Mouse (Mus musculus): Measurements from ENCODE around the gene Bach1. TPM values are rescaled to one million over a fixed set of nuclear protein-coding genes. Genes with fewer than 3 reads are reported as not detected.

Gene Bach1
- polyA plus RNA-seq, 1 experiment from 2014 or later: 14.3 TPM

DNA sequence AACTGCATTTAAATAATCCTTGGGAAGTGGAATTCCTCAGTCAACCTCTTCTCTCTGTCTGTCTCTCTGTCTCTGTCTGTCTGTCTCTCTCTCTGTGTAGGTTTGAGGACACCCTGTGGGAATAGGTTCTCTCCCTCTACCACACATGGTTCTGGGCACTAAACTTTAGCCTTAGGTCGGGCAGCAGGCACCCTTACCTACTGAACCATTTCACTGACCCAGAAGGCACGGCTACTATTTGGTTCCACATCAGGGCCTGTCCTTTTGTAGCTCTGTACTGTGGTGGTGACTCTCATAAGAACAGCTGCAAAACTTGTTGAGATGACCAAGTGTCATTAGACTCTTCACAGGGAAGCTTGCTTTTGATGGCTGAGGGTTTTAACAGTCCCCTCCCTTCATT lies 3.1 kb downstream of the Bach1 start:
- Histone ChIP-seq H3K27ac (ENCODE audit: low read length) (no peak overlapping the region), H3K9ac (ENCODE audit: low read depth, low read length) (no peak overlapping the region), H3K9me3 (replicated peaks; ENCODE audit: control insufficient read depth, low read length, poor library complexity, severe bottlenecking) (no peaks in the 10 kb centered on the region), H3K27me3 (ENCODE audit: control insufficient read depth, insufficient read depth, low read depth, low read length) (no peaks in the 10 kb centered on the region), H3K36me3 (ENCODE audit: control insufficient read depth, insufficient read depth, low read length) (no peaks in the 10 kb centered on the region), H3K4me2 (ENCODE audit: low read length) (no peak overlapping the region), H3K4me1 (ENCODE audit: control insufficient read depth, insufficient read depth, low read length) (peaks cover 42% of the 10 kb centered on the region), H3K4me3 (ENCODE audit: low read depth, low read length) (no peak overlapping the region)
- no peak for ATAC-seq
- 69% methylated on average over 2 of the region's 2 CpGs for WGBS

DNA sequence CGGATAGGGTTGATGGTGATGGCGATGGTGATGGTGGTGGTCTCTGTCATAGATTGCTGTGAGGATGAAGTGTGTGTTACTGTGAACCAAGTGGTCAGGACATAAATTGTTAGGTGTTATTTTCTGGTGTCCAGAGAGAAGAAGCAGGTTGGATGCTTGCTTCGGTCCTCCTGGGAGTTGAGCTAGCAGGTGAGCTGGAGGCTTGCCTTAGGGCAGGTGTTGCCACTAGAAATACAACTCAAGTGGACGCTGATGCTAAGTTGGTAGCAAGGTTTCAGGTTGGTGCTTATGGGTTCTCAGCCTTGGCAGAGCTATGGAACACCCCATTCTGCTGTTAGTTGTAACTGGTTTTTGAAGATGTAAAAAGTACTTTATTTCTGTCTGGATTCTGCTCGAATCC lies 4.1 kb downstream of the Bach1 start:
- Histone ChIP-seq H3K4me2 (ENCODE audit: low read length) (no peak overlapping the region), H3K9ac (ENCODE audit: low read depth, low read length) (no peak overlapping the region), H3K36me3 (ENCODE audit: control insufficient read depth, insufficient read depth, low read length) (no peaks in the 10 kb centered on the region), H3K4me3 (ENCODE audit: low read depth, low read length) (no peak overlapping the region), H3K27ac (ENCODE audit: low read length) (no peak overlapping the region), H3K27me3 (ENCODE audit: control insufficient read depth, insufficient read depth, low read depth, low read length) (no peaks in the 10 kb centered on the region), H3K9me3 (replicated peaks; ENCODE audit: control insufficient read depth, low read length, poor library complexity, severe bottlenecking) (no peaks in the 10 kb centered on the region), H3K4me1 (ENCODE audit: control insufficient read depth, insufficient read depth, low read length) (peaks cover 50% of the 10 kb centered on the region)
- no peak for ATAC-seq
- WGBS: 96% methylated on average over 5 of the region's 5 CpGs

- peaks cover 51% of the 10 kb centered on the region for H3K4me1 ChIP-seq (ENCODE audit: control insufficient read depth, insufficient read depth, low read length)
- no peak overlapping the region for H3K4me2 ChIP-seq (ENCODE audit: low read length)
- H3K9me3 ChIP-seq (replicated peaks; ENCODE audit: control insufficient read depth, low read length, poor library complexity, severe bottlenecking): no peaks in the 10 kb centered on the region
- no peak overlapping the region for H3K9ac ChIP-seq (ENCODE audit: low read depth, low read length)
- no peak overlapping the region for H3K4me3 ChIP-seq (ENCODE audit: low read depth, low read length)
- H3K27ac ChIP-seq (ENCODE audit: low read length): no peak overlapping the region
- no peaks in the 10 kb centered on the region for H3K27me3 ChIP-seq (ENCODE audit: control insufficient read depth, insufficient read depth, low read depth, low read length)
- 56% methylated on average over 5 of the region's 5 CpGs for WGBS
- H3K36me3 ChIP-seq (ENCODE audit: control insufficient read depth, insufficient read depth, low read length): no peaks in the 10 kb centered on the region
- ATAC-seq: no peak
Measured at GRCm38 (mm10) chr16:87704225-87704624, 5.5 kb downstream of the Bach1 start.

DNA sequence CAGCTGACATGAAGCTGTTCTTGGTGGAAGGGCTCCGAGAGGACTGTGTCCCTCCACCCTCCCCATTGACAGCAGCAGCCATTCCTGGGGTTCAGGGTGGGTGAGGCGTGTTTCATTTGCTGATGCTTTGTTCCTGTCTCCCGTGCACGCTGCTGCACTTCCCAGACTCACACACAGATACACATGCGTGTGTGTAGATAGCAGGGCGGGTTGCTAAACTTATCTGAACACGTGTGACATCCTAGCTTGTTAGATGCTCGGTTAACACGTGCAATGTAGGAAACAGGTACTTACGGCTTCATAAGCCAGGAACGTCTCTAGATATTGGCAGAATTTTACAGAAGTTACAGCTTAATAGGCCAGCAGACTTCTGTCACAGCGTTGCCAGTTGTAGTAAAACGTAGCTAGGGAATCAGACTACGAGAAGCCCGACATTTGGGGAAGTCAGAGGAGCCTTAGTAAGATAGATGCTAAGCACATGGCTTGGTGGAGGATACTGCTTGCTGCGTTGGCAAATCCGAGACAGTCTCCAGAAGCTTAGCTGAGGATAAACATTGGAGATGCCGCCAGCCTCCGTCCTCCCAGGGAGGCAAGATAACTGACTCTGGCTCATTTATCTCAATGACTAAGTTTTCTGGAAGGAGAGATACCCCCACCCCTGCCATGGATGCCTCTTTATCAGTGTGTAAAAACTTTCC lies 7.3 kb downstream of the Bach1 start:
- 50% methylated on average over 19 of the region's 19 CpGs for WGBS
- Histone ChIP-seq H3K4me3 (ENCODE audit: low read depth, low read length) (no peak overlapping the region), H3K9ac (ENCODE audit: low read depth, low read length) (no peak overlapping the region), H3K27me3 (ENCODE audit: control insufficient read depth, insufficient read depth, low read depth, low read length) (no peaks in the 10 kb centered on the region), H3K36me3 (ENCODE audit: control insufficient read depth, insufficient read depth, low read length) (no peaks in the 10 kb centered on the region), H3K27ac (ENCODE audit: low read length) (no peak overlapping the region), H3K4me1 (ENCODE audit: control insufficient read depth, insufficient read depth, low read length) (peaks cover 43% of the 10 kb centered on the region), H3K9me3 (replicated peaks; ENCODE audit: control insufficient read depth, low read length, poor library complexity, severe bottlenecking) (no peaks in the 10 kb centered on the region), H3K4me2 (ENCODE audit: low read length) (no peak overlapping the region; the same call in 1 of the 2 replicates)
- no peak for ATAC-seq

- no peak overlapping the region for H3K4me2 ChIP-seq (ENCODE audit: low read length)
- no peak overlapping the region for H3K27ac ChIP-seq (ENCODE audit: low read length)
- H3K4me3 ChIP-seq (ENCODE audit: low read depth, low read length): no peak overlapping the region
- no peaks in the 10 kb centered on the region for H3K36me3 ChIP-seq (ENCODE audit: control insufficient read depth, insufficient read depth, low read length)
- no peak for ATAC-seq
- H3K27me3 ChIP-seq (ENCODE audit: control insufficient read depth, insufficient read depth, low read depth, low read length): no peaks in the 10 kb centered on the region
- WGBS: 76% methylated on average over 4 of the region's 4 CpGs
- no peak overlapping the region for H3K9ac ChIP-seq (ENCODE audit: low read depth, low read length)
- no peaks in the 10 kb centered on the region for H3K9me3 ChIP-seq (replicated peaks; ENCODE audit: control insufficient read depth, low read length, poor library complexity, severe bottlenecking)
- peaks cover 40% of the 10 kb centered on the region for H3K4me1 ChIP-seq (ENCODE audit: control insufficient read depth, insufficient read depth, low read length)
Measured at GRCm38 (mm10) chr16:87707335-87707734, 8.6 kb downstream of the Bach1 start.

GRCm38 (mm10) chr16:87708570-87708969 lies 9.8 kb downstream of the Bach1 start:
- WGBS: 80% methylated on average over 5 of the region's 5 CpGs
- no peak for ATAC-seq
- Histone ChIP-seq H3K36me3 (ENCODE audit: control insufficient read depth, insufficient read depth, low read length) (no peaks in the 10 kb centered on the region), H3K9me3 (replicated peaks; ENCODE audit: control insufficient read depth, low read length, poor library complexity, severe bottlenecking) (no peaks in the 10 kb centered on the region), H3K27me3 (ENCODE audit: control insufficient read depth, insufficient read depth, low read depth, low read length) (no peaks in the 10 kb centered on the region), H3K4me2 (ENCODE audit: low read length) (no peak overlapping the region), H3K27ac (ENCODE audit: low read length) (no peak overlapping the region), H3K4me3 (ENCODE audit: low read depth, low read length) (no peak overlapping the region), H3K4me1 (ENCODE audit: control insufficient read depth, insufficient read depth, low read length) (peaks cover 31% of the 10 kb centered on the region), H3K9ac (ENCODE audit: low read depth, low read length) (no peak overlapping the region)

GRCm38 (mm10) chr16:87709144-87709543 lies 10.4 kb downstream of the Bach1 start:
- 71% methylated on average over 5 of the region's 5 CpGs for WGBS
- Histone ChIP-seq H3K27ac (ENCODE audit: low read length) (no peak overlapping the region), H3K4me3 (ENCODE audit: low read depth, low read length) (no peak overlapping the region), H3K36me3 (ENCODE audit: control insufficient read depth, insufficient read depth, low read length) (no peaks in the 10 kb centered on the region), H3K4me1 (ENCODE audit: control insufficient read depth, insufficient read depth, low read length) (peaks cover 25% of the 10 kb centered on the region), H3K9ac (ENCODE audit: low read depth, low read length) (no peak overlapping the region), H3K27me3 (ENCODE audit: control insufficient read depth, insufficient read depth, low read depth, low read length) (no peaks in the 10 kb centered on the region), H3K4me2 (ENCODE audit: low read length) (no peak overlapping the region), H3K9me3 (replicated peaks; ENCODE audit: control insufficient read depth, low read length, poor library complexity, severe bottlenecking) (no peaks in the 10 kb centered on the region)
- no peak for ATAC-seq

- H3K9ac ChIP-seq (ENCODE audit: low read depth, low read length): no peak overlapping the region
- H3K4me3 ChIP-seq (ENCODE audit: low read depth, low read length): no peak overlapping the region
- H3K27me3 ChIP-seq (ENCODE audit: control insufficient read depth, insufficient read depth, low read depth, low read length): no peaks in the 10 kb centered on the region
- no peak overlapping the region for H3K4me2 ChIP-seq (ENCODE audit: low read length)
- peaks cover 25% of the 10 kb centered on the region for H3K4me1 ChIP-seq (ENCODE audit: control insufficient read depth, insufficient read depth, low read length)
- no peaks in the 10 kb centered on the region for H3K36me3 ChIP-seq (ENCODE audit: control insufficient read depth, insufficient read depth, low read length)
- ATAC-seq: no peak
- 97% methylated on average over 9 of the region's 9 CpGs for WGBS
- no peaks in the 10 kb centered on the region for H3K9me3 ChIP-seq (replicated peaks; ENCODE audit: control insufficient read depth, low read length, poor library complexity, severe bottlenecking)
- H3K27ac ChIP-seq (ENCODE audit: low read length): no peak overlapping the region
Measured at GRCm38 (mm10) chr16:87709971-87710370, 11.2 kb downstream of the Bach1 start.

DNA sequence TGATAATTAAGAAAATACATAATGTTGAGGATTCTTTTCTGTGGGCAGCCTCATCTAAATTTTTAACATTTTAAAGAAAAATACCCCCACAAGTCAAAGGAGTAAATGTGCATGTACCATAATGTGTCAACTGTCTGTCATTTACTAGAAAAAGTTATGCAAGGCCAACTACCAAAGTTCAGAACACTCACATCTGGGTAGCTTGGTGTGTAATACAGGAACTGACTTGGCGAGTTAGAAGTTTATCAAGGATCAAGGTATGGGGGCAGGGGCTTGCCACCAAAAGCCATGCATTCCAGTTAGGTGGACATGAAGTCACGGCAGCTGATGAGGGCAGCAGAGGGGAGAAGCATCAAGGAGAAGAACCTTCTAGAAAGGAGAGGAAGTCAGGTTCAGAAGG lies 13.2 kb downstream of the Bach1 start:
- Histone ChIP-seq H3K27me3 (ENCODE audit: control insufficient read depth, insufficient read depth, low read depth, low read length) (no peaks in the 10 kb centered on the region), H3K9me3 (replicated peaks; ENCODE audit: control insufficient read depth, low read length, poor library complexity, severe bottlenecking) (no peaks in the 10 kb centered on the region), H3K4me1 (ENCODE audit: control insufficient read depth, insufficient read depth, low read length) (peaks cover 11% of the 10 kb centered on the region), H3K9ac (ENCODE audit: low read depth, low read length) (no peak overlapping the region), H3K4me2 (ENCODE audit: low read length) (no peak overlapping the region), H3K27ac (ENCODE audit: low read length) (no peak overlapping the region), H3K36me3 (ENCODE audit: control insufficient read depth, insufficient read depth, low read length) (0 out of 2 replicates have a peak, but pooled peaks cover under 1% of the 10 kb centered on the region), H3K4me3 (ENCODE audit: low read depth, low read length) (no peak overlapping the region)
- ATAC-seq: no peak
- 94% methylated on average over 2 of the region's 2 CpGs for WGBS
